Mouse (Mus musculus) right cerebral cortex, postnatal 10 days (tissue): ENCODE measurements around the gene Pgap3.
A peak's percentile ranks its signal among the peaks of the same experiment; 100 is the strongest.

Source experiments
- DNase-seq, 2 experiments: peaks; one replicate each; pipeline ENCODE4 v3.0.0; 2021; ENCODE audit warnings: low spot score in 2 of 2

The Pgap3 gene

DNA sequence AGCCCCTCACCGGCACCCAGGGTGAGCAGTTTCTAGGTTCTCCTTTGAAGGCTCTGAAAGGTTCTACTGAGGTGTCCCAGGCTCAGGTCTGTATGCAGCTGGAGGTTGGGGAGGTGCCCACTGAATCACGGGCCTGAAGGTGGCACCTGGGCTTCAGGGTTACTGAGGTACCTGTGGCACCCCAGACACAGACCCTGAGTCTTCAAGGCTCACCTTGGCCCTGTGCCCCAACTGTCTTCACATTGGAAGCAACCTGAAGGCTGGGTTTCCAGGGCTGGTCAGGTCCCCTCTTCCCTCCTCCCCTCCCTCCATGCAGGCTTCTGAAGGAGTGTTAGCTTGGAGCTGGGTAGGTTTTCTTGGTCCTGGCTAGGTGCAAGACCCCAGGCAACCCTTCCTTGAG lies 18.6 kb downstream of the Pgap3 start:
- DNase-seq, result no peak

DNA sequence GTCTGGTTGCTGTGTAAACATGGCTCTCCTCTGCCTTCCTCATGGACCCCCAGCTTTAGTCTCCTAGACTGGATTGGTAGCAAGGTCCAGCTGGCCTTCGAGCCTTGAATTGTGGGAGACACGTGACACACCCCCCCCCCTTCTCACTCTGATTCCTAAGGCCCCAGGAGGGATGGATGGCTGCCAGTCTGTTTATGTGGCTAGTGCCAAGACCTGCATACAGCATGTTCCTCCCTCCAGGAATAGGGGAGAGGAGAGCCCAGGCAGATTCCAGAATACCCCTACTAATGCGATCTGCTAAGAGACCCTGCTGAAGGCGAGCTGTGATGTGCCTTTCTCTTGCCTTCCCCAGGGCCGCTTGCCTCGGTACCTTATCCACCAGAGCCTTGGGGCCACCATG lies 20.2 kb downstream of the Pgap3 start:
- DNase-seq, result no peak

DNA sequence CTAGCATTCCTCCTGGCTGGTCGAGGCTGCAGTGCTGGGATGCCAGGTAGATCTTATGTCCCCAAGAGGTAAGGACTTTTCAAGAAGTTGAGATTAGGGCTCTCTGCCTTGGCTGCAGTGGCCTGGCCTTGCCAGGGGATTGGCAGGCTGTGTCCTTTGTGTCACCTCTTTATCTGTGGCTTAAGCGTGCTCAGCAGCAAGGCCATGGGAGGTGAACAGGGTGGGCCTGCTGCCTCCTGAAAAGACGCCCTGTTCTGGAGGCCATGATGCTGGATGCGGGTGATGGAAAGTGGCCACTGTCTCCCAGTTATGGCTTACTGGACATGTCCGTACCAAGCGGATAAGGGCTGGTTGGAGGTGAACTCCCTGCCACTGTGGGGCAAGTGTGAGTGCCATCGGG lies 20.9 kb downstream of the Pgap3 start:
- no peak for DNase-seq

DNA sequence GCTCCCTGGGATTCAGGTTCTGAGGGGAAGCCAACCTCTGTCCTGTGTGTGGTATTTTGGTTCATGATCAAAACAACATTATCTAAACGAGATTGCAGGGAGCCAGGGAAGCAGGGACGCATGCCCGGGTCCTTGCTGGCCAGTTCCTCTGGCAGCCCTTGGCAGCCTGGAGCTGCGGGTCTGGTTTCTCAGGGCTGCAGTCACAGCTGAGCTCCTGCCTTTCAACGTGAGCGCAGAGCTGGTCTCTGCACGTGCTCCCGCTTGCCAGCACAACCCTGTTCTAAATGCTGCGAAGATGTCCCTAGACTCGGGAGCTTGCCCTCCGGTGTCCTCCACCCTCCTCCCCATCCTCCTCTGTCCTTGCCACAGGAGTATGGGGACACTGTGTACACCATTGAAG lies 22.5 kb downstream of the Pgap3 start:
- DNase-seq, result no peak

DNA sequence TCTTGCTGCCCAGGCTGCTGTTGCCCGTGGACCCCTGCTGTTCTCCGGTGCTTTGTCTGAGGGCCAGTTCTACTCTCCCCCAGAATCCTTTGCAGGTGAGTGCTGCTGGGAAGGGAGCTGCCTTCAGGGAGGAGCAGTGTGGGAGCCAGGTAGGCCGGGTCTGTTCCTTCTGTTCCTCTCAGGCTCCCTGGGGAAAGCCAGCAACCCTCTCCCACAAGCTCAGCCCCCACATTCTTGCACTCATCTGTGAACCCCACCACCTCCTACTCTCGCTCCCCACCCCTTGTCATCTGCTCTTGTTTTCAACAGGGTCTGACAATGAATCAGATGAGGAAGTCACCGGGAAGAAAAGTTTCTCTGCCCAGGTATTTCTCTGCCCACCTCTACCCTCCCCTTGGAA lies 23.5 kb downstream of the Pgap3 start:
- DNase-seq, result no peak

DNA sequence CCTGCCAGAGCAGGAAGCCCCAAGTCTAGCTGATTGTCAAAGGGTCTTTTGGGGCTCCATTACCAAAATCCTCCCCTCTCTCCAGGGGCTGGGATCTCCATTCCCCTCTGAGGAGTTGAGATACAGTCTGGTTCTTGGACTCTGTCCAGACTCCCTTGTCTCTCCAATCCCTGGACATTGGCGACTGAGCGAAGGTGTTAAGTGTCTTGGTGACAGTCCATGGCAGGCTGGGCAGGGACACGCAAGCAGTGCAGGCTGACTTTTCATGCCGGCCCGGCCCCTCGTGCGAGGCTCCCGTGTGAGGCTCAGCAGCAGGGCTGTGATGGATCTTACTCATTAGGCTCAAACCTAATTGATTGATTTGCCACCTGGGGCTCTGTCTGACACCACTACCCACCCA lies 26.0 kb downstream of the Pgap3 start:
- no peak for DNase-seq

DNA sequence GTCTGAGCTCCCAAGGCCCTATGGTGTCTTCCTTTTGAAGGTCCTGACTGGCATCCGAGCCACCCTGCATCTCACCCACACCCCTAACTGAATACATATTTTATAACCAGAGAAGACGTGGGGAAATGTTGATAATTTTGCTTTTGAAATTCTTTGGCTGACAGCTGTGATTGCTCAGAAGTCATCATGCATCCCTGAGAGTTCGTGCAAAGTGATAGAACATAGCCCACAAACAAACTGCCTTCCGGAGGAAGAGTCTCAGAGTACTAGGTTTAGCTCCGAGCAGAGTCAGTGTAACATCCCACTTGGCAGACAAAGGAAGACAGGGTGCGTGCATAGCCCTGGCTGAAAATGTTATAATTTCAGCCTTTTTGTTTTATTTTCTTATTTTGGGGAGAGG lies 27.0 kb downstream of the Pgap3 start:
- no peak for DNase-seq

DNA sequence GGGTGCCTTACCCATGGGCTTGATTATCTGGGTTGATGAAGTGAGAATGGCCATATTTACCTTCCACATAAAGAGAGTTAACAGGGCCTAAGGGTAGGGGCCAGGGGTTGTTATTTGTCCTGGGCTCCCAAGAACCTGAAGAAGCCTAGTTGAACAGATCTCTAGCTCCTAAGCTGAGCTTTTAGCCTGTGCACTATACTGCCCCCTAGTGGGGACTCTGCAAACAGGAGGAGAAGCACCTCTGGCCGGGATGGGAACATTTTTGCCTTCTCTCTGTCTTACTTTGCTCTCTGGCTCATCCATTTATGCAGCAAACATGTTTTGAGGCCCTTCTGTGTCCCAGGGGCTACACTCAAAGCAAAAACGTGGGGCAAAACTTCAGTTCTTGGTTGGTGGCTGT lies 27.9 kb downstream of the Pgap3 start:
- DNase-seq, result no peak

DNA sequence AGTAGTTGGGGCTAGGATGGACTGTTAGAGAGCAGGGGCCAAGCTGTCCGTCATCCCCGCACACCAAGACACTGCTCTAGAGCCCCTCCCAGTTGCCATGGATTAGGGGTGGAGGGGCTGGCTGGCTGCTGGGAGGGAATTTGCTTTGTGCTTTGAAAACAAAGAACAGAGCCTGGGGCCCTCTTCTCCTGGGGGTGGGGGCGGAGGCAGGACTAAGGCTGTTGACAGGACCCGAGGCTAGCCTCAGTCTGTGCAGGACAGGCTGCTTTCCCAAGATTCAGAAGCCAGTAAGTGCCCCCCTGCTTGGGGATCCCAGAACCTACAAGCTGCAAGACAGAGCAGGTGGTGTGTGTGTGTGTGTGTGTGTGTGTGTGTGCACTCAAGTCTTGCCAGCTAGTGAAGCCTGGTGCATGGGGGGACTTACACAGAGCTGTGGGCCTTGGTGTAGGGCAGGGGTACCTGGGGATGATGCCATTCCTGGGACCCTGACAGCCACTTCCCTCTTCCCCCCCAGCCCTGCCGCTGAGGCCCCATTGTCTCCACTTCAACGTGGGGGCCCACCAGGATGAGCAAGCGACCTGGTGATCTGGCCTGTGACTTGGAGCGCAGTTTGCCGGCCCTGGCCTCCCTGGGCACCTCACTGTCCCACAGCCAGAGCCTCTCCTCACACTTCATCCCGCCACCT lies 28.6 kb downstream of the Pgap3 start:
- peak; percentile 59 to 67 for DNase-seq

DNA sequence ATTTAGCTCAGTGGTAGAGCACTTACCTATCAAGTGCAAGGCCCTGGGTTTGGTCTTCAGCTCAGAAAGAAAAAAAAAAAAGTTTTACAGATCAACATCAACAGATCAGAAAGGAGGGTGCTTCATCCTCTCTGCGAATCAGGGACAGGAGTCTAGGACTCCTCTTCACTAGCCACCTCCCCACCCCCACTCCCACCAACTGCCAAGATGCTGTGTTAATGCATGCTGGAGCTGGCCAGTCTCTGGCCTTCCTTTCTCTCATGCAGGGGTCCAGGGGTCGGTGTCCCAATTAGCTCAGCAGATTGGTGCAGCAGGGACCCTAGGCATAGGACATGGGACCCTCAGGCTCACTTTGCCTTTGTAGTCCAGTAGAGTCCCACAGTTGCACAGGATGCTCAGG lies 29.7 kb downstream of the Pgap3 start:
- no peak for DNase-seq

DNA sequence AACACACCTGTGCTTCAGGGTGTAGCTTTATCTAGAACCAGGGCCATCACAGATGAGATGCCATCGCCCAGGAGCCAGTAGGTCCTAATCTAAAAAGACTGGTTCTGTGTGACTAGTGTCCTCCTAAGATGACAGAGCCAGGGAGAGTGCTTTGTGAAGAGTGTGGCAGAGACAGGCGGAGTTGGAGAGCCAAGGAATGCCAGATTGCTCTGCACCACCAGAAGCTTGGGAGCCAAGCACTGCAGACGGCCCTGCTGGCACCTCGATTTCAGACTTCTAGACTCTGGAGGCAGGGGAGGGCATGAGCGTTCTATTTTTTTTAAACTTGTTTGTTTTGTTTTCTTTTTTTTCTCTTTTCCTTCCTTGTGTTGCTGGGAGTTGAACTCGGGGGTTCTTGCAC lies 31.0 kb downstream of the Pgap3 start:
- peak in 1 of 2 experiments; percentile 64 for DNase-seq

DNA sequence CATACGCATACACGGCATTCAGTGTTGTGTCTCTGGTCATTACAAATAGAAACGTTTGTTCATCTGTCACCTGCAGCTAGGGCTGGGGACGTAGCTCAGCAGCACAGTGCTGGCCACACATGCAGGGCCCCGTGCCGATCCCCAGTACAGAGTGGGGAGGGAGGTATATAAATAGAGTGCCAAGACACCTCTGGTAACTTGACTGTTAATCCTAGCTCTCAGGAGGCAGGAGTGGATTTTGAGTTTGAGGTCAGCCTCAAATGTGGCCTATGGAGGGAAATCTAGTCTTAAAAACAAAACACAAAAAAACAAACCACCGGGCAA lies 32.5 kb downstream of the Pgap3 start:
- DNase-seq, result no peak

DNA sequence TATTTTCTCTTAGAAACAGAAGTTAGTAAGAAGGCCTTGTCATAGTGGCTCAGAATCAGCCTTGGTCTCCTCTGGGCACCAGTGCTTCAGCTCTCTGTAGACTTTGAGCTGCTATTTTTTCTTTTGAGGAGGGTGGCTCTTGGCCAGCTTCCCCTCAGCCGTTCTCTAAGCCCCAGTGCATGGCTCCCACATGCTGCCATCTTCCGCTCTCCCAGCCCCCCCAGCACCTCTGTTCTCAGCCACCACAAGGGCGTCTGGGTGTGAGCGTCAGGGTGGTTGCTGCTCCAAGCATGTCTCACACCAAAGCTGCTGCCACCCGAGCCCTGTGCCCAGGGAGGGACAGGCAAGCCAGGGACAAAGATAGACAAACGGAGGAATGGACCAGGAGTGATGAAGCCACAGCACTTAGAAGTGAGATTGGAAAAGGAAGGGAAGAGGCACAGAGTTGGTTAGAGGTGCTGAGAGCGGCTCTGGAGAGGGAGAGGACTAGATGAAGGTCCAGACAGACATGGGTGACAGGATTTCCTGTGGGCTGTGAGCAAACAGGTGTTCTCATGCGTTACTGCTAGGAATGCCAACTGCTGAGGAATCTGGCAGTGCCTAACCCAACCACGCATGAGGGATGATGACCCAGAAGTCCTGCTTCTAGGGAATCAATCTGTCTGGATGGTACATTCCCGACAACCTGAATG lies 33.0 kb downstream of the Pgap3 start:
- DNase-seq, result peak; percentile 72 to 76

DNA sequence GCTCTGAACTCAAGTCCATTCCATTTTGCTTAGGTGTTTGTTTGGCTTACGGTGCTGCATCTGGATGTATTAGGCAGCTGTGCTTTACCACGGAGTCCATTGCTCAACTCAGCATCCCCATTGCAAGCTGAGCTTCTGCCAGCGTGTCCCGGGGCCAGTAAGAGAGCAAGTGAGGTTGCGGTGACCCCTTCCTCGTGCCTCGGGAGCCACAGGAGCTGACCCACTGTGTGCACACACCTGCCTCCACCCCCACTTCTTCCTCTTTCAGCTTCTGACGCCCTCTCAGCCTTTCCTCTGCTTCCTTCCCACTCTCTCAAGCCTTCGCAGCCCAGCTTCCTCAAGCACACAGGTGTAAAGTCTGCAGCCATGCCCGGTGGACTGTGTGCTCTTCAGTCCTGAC lies 34.0 kb downstream of the Pgap3 start:
- no peak for DNase-seq

DNA sequence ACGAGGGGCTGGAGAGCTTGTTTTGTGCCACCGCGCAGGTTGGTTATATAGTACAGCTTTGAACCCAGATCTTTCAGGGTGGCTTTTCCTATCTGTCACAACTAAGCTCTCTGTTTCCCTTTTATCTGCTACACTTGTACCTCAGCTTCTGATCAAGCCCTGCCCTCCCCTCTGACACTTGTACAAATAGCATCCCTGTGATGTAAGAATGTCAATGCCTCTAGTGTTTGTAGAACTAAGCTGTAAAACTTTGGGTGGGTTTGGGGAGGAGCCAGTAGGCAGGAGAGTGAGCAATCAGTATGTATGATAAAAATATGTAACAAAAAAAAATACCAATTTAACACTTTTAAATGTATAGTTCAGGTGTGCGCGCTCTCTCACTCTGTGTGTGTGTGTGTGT lies 35.9 kb downstream of the Pgap3 start:
- DNase-seq, result no peak

DNA sequence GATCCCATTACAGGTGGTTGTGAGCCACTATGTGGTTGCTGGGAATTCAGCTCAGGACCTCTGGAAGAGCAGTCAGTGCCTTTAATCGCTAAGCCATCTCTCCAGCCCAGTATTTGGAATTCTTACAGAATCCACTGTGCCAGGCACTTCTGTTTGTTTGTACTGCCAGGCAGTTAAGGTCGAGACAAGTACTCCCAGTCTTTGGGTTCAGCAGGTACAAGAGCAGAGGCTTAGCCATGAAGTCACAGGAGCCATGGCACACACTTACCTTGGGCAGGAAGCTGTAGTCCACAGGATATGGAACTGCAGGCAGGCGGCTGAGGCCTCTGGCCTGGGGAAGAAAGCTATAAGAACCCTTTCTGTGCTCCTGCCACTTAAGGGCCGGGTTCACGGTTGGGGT lies 36.5 kb downstream of the Pgap3 start:
- DNase-seq, result no peak

DNA sequence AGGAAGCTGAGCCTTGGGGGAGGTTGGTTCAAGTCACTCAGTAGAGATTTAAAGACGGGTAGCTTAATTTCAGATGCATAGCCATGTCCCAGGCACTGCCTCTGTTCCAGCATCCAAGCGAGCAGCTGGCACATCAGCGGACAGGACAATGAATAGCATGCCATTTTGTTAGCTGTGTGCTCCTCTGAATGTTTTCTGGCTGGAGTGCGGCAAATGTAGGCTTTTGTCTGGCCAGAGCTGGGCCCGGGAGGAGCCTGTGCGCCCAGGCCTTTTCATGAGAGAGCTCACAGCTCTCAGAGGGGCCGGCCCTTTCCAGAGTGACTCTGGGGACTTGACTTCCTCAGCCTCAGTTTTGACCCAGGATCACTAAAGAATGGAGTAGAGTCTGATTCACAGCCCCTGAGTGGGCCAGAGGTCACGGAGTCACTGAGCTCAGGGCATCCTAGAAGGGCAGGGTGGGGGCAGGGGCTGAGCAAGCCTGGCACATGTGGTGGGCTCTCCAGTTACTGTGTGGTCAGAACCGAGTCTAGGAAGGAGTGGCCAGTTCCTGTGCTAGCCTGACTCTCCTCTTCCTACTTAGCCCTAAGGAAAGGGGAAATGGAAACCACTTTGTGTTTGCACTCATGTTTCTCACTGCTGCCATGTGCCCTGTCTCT lies 39.3 kb downstream of the Pgap3 start:
- DNase-seq, result no peak

DNA sequence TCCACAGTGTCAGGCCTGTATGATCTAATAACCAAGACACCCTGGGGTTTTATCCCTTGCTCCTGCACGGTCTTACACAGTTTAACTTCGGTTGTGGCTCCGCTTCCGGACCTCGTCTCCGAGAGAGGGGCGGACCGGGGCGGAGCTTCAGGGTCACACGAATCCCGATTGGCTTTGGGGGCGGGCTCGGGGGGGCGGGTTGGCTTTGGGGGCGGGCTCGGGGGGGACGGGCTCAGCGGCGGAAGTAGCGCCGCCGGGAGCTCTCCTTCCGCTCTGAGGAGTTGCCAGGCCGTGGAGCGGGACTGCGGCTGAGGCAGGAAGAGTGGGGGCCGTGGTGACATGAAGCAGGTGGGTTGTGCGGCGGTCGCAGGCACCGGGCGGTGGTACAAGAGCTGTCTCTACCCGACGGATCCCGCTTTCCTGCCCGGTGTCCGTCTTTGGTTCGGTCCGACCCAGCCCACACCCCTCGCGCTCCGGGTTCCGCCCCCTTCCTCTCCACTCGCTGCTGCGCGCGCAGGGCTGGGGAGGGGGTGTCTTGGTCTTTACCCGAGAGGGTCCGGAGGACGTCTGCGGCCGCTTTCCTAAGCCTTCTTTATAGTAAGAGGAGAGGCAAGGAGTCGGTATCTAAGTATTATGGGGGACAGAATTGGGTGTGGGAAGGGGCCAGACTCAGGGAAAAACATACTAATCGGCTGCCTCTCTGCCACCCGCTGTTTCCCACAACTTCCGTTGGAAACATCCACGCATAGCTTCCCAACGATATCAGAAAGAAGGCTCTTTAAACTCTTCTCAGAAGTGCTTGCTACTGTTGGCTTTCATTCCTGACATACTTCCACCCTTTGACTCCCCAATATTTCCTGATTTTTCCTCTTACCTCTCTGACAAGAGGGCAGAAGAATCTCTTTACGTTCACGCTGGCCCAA lies 41.9 kb downstream of the Pgap3 start, which contains the start of gene Stard3:
Stard3 (plus strand) TSS at position 208 of the 923 bp plus-strand sequence.
- DNase-seq, result peak; percentile 92

DNA sequence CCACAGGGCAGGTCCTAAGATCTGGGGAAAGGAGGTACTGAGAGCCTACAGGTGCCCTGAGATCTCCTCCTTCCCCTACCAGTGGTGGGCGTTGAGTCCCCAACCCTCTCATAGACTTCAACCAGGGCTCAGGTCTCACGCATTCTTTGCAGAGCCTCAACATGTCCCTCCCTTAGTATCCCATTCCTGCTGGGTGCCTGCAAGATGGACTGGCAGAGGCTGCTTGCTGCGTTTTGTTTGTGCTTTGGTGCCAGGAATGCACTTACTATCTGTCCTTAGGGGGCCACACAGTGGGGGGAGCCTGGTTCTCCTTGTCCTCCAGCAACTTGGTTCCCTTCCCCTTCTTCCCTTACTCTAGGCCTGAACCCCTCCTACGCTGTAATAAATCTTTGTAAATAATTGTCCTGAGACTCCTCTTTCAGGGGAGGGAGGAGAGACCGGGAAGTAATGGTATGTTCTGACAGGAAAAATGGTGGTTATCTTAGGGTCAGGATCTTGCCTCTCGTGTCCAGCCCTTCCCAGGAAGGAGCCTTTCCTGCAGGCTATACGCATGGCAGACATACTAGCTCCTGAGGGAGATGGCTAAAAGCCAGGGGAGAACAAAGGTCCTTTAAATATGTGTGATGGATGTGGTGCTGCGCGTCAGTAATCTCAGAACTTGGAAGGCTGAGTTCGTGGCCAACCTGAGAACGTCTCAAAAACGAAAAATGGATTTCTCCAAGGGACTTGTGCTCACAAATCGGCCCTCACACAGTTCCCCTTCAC lies 42.7 kb downstream of the Pgap3 start:
- no peak for DNase-seq

DNA sequence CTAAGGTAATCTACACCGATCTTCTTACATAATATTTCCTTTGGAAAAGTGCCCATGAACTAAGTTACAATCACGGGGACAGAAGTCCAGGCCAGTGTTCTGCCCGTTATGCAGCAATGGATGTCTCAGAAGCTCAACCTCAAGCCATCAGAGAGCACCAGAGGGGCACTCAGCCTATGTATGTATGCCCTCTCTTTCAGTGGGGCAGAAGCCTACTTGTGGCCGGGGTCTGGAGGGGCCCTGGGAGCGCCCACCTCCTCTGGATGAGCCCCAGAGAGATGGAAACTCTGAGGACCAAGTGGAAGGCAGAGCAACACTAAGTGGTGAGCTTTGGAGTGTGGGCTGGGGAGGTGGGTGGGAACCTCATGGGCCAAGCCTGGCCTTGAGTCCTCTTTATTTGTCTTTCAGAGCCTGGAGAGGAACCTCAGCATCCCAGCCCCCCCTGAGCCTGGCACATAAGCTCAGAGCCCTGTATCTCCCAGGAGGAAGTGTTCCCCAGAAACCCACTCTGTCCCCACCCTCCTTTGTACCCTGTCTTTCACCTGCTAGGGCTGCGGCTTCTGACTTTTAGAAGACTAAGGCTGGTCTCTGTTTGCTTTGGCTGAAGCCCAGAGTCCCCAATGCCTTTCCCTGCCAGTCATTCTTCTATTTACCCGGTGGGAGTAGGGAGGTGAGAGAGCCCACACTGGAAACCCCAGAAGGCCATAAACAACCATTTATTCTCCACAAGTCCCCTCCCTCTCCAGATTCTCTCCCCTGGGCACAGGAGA lies 43.5 kb downstream of the Pgap3 start:
- DNase-seq, result no peak
